Mouse (Mus musculus): ENCODE data around the gene Pck2.

DNA sequence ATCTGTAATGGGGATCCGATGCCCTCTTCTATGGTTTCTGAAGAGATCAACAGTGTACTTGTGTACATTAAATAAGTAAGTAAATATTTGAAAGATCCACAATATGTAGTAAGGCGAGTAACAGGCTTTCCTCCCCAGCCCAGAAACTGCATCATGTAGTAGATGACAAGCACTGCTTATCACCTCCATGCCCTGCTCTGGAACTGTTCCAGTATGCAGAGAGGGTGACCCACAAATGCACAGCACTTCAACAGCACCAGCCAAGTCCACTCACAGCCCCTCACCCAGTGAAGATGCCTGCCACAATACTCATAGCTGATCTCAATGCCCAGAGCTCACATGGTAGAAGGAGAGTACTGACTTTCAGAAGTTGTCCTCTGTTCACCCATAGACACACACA, 30.5 kb downstream of the Pck2 start:
- no peak for TF ChIP-seq CTCF (IDR thresholded peaks at IDR 0.05; ENCODE audit: extremely low read depth, insufficient read depth, low read length)
- TF ChIP-seq POLR2A (IDR thresholded peaks at IDR 0.05; ENCODE audit: extremely low read depth, insufficient read depth, low read length), result no peak
